Mouse (Mus musculus) gastrocnemius, adult 18-20 months (tissue): ENCODE data around the gene Sbk1. TPM values are rescaled to one million over a fixed set of nuclear protein-coding genes. Genes with fewer than 3 reads are reported as not detected.

ENCODE experiments used
- DNase-seq: peaks from one replicate; pipeline ENCODE4 v3.0.0; 2021; ENCODE audit warnings: low spot score
- long read RNA-seq, 2 experiments: library from polyadenylated mRNA; stranded (forward); transcript quantifications; one replicate each; pipeline ENCODE4 v2.0.0; 2021
- total RNA-seq, 2 experiments: library from RNA; stranded (reverse); gene quantifications; 2 replicates each; pipeline ENCODE4 v1.2.3; 2021

Gene Sbk1
- 10 to 100 TPM; 18.7 to 18.8 TPM for total RNA-seq
- long read RNA-seq, experiment 1, full-length matches to known transcripts: 6 of 57 reads
- long read RNA-seq, experiment 1, partial matches to known transcripts: 2 of 57 reads
- long read RNA-seq, experiment 1, other reads (novel, unspliced or antisense): 49 of 57 reads
- long read RNA-seq, experiment 2, full-length matches to known transcripts: 7 of 41 reads
- long read RNA-seq, experiment 2, partial matches to known transcripts: 12 of 41 reads
- long read RNA-seq, experiment 2, other reads (novel, unspliced or antisense): 22 of 41 reads

GRCm38 (mm10) chr7:126271712-126272683 is at the start of gene Sbk1:
Gene Sbk1, plus strand, starts transcription at chr7:126272619.
- peak; percentile 91 for DNase-seq

DNA sequence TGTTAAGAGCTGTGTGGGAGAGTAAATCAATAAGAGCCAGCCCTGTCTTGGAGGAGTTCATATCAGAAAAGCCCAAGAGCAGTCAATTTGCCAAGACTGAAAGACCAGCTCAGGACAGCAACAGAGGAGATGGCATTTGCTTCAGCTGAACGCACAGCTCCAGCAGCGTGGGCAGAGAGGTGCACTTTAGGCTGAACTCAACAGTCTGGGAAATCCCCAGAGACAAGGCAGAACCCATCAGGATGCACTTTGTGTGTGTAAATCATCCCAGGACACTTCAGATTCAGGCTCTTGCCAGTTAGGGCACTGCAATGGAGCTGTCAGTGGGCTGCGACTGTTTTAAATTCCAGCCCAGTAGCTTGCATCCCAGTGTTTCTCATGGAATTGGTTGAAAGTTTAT is 49.7 kb upstream of the Sbk1 start:
- no peak for DNase-seq

- no peak for DNase-seq
Observed at GRCm38 (mm10) chr7:126226136-126226535, 46.3 kb upstream of the Sbk1 start.

DNA sequence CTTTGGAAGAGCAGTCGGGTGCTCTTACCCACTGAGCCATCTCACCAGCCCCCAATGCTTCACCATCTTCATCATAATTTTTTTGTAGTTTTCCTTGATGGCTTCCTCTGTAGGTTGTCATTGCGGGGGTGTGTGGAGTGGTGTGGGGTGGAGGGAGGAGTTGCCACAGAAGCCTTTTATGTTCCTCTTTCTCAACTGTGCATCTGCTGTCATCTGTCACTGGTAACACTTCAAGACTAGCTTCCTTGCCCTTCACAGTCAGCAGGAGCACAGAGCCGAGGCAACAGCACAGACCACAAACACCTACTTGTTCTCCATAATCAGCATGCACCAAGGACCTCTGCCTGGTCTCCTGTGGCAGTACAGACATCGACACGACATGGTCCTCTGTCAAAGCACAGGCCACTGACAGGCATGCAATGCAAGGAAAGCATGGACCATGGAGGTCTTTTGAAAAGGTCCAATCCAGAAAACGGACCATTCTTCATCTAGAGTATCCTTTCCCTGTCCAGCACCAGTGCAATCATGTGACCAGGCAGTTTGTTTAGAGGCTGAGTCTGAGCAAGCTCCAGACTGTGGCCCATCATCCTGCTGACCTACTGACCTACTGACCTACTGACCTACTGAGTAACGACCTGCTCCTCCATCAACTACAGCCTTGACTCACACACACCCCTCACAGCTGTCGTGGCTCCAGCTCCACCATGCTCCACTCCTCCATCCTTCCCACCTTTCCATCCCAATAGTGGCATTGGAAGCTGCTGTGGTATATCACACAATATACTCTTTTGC is 41.9 kb upstream of the Sbk1 start:
- no peak for DNase-seq

DNA sequence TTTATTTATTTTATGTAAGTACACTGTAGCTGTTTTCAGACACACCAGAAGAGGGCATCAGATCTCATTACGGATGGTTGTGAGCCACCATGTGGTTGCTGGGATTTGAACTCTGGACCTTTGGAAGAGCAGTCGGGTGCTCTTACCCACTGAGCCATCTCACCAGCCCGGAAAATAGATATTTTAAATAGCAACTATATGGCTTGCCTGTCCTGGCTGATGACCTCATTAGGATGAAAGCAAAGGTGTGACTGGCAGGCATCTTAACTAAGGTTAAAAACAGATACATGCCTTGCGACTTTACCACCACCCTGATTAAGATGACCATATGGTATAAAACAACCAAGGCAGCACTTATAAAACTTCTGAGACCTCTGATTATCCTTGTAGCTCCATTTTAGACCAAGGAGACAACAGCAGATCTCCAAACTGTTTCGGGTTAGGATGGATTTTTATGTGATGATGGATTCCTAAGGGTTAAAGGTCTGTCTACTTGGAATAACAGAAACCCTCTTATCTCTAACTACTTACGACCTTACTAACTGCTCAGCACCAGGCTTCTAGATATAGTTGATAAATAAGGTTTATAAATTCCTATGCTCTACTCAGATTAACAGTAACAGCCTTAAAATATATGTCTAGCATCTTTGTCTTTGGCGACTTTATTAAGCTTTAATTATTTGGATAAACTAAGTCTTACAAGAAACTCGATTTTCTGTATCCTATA is 39.9 kb upstream of the Sbk1 start:
- no peak for DNase-seq

GRCm38 (mm10) chr7:126234611-126235010 is 37.8 kb upstream of the Sbk1 start:
- DNase-seq: no peak

DNA sequence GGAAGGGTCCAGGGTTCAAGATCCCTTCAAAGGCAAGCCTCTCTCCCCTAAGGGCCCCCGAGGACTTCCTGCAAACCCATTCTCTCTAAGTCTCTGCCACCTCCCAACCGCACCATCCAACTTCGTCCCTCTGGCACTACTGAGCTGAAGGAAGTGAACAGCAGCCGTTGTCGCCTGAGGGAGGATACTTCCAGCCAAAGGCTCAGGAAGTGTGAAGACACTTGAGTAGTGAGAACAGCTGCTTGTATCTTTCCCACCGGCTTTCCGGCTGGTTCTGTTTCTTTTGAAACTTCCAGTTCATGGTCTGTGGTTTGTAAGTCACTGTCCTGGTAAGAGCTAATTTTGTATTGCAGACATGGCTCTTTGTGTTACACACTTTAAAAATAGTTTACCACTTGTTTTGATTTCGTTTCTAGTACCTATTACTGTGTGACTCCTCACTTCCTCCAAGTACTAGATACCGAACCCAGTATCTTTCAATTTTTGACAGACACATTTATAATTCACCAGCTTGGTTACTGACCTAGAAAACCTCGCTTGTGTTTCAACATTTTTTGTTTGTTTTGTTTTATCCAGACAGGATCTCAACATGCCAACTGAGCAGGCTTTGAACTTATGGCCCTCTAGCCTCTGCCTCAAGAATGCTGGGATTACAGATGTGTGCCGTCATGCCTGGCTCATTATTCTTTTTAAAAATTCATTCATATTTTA is 36.2 kb upstream of the Sbk1 start:
- DNase-seq: peak; percentile 17

DNA sequence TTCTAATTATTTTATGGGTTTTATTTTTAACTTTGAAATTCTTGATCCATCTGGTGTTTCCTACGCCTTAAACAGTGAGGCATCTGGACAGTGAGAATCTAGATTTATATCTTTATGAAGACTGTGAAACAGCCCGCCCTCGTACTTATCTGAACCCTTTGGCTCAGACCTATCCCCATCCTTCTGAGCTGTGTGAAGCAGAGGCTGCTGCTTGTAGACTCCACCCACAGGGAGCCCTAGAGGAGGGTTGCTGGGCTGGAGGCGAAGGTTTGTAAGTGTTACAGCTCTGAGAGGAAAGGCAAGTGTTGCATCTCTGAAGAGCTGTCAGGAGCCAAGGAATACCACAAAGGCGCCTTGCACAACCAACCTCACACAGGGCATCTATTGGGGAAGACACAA is 35.6 kb upstream of the Sbk1 start:
- DNase-seq: no peak

GRCm38 (mm10) chr7:126240814-126241360 is 31.5 kb upstream of the Sbk1 start:
- no peak for DNase-seq

- DNase-seq: no peak
Observed at GRCm38 (mm10) chr7:126244168-126244750, 28.2 kb upstream of the Sbk1 start.

- peak; percentile 38 for DNase-seq
Observed at GRCm38 (mm10) chr7:126248088-126248487, 24.3 kb upstream of the Sbk1 start.

- DNase-seq: no peak
Observed at GRCm38 (mm10) chr7:126248641-126249141, 23.7 kb upstream of the Sbk1 start.

- no peak for DNase-seq
Observed at GRCm38 (mm10) chr7:126249146-126249545, 23.3 kb upstream of the Sbk1 start.

GRCm38 (mm10) chr7:126249986-126250385 is 22.4 kb upstream of the Sbk1 start:
- no peak for DNase-seq

GRCm38 (mm10) chr7:126250481-126250880 is 21.9 kb upstream of the Sbk1 start:
- DNase-seq: peak; percentile 78

GRCm38 (mm10) chr7:126251698-126252097 is 20.7 kb upstream of the Sbk1 start:
- peak; percentile 85 for DNase-seq

DNA sequence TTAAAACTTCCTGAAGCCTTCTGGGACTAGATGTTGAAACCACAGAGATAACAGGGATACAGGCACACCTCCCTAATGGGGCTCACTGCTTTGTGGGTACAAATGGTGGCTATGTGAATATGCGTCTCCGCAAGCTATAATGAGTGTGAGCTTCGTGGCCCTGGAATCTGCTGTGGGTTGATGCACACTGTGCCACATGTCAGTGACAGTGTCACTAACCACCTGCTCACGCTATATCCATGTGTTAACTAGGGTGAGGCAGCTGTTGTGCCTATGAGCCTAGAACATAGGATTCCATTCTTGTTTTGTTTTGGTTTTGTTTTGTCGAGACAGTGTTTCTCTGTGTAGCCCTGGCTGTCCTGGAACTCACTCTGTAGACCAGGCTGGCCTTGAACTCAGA is 20.2 kb upstream of the Sbk1 start:
- no peak for DNase-seq

DNA sequence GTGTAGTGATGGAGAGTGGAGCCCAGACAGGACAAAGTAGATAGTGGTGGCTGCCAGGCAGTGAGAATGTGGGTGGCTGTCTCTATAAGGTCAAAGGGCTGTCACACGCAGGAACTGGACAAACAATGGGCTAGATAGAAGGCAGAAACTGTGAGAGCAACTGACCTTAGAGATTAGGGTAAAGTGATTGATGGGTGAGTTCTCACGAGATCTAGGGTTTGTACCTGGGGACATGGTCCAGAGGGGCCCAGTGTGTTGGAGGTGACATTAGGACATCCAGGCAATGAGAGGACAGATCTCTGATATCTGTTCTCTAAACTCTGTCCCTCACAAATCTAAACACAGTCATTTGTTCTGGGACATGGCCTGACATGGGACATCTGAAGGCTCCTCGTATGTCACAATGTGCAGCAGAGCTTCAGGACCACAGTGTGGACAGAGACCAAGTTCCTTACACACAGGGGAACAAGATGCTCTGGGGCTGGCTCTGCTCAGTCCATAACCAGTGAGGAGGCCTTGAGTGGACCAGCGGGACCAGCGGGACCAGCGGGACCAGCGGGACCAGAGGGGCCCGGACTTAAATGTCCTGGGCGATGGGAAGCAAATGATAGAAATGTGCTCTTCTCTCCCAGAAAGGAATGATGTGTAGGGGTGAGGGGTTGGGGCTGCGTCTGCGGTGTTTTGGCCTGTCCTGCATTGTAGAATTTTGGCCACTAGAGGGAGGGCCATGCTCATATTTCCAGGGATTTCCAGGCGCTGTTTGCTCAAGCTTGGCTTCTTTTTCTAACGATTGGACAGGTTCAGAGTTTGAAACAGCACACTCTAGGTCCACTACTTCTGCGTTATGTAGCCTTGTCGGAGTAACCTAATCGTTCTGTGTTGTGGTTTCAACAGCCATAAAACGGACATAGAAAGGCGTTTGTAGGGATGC is 11.9 kb upstream of the Sbk1 start:
- peak; percentile 75 for DNase-seq
